Mouse (Mus musculus): ENCODE results near the gene Pbx1. TPM values are rescaled to one million over a fixed set of nuclear protein-coding genes. Genes with fewer than 3 reads are reported as not detected.
A peak's percentile ranks its signal among the peaks of the same experiment; 100 is the strongest.

Gene Pbx1
- polyA plus RNA-seq, 1 experiment from 2014 or later: 49.9 TPM

DNA sequence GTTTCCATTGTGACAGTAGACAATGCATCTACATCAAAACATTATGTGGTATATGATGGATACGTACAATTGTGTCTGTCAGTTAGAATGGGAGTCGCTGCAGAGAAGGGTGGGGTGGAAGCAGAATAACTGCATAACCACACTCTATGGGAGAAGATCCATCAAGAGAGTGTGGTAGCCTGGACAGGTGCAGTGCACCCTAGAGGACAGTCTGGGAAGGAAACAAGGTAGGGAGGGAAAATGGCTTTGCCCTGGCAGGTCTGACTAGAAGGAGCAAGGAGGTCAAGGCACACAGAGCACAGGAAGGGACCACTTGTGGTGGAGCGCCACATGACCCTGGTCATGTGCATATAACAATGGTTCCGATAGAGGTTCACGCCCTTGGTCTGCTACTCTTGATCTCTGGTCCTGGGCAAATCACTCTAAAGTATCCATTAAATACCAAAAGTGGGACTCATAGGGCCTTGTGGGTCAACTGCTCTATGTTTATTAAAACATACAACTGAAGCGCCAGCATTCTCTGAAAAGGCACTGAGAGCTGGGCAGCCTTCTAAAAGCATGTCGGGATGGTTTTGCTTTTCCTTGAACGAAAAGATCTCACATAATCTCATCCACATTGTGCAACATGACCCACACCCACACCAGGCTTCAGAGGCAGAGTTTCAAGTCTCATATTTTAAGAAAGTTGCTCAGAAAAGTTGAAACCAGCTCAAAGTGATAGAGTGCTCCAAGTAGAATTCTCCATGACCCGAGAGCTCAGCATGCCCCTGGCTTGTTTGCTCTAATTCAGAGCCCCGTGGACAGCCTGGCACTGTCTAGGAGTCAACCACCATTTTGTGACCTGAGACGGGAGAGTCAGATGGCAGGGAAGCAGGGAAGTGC is 200.3 kb downstream of the Pbx1 start:
- in situ Hi-C loops (cut with MboI; ENCODE audit: low pct_unique_long_range_greater_than_20kb): no loop called here
- DNase-seq (ENCODE audit: low read depth, low spot score) (no peak), ATAC-seq (no peak)
- TF ChIP-seq CTCF (IDR thresholded peaks at IDR 0.05): no peak
- H3K27me3 ChIP-seq: no peaks in the 10 kb centered on the region
- ChIA-PET POLR2A (no interaction called here), CTCF (interaction anchor here (1.5 kb wide), 1 partner anchor 18 kb away, joined by 4 read pairs; no protein-coding TSS in a partner anchor)

DNA sequence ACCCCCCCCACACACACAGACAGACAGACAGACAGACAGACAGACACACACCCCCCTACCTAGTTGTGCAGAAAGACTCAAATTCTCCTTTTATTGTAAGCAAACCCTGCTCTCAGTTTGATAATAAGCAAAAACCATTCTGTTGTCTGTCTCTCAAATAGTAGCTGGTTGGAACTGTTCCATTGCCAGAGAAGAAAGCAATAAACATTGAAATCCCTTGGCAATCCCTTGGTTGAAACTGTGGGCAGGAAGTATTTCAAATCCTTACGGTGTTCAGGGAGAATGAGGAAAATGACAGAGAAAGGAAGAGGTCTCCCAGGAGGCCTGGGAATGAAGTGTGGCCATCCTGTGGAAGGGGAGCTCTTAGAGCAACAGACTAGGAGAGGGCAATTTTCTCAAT is 201.2 kb downstream of the Pbx1 start:
- TF ChIP-seq CTCF (IDR thresholded peaks at IDR 0.05): no peak
- ATAC-seq (no peak), DNase-seq (ENCODE audit: low read depth, low spot score) (no peak)
- no peaks in the 10 kb centered on the region for H3K27me3 ChIP-seq
- in situ Hi-C loops (cut with MboI; ENCODE audit: low pct_unique_long_range_greater_than_20kb): no loop called here
- POLR2A ChIA-PET: interaction anchor here (0.6 to 1.1 kb wide), 2 partner anchors 10 to 15 kb away, joined by 3 read pairs; no protein-coding TSS in a partner anchor
- CTCF ChIA-PET: interaction anchor here (1.1 kb wide), 1 partner anchor 17 kb away, joined by 4 read pairs; no protein-coding TSS in a partner anchor

DNA sequence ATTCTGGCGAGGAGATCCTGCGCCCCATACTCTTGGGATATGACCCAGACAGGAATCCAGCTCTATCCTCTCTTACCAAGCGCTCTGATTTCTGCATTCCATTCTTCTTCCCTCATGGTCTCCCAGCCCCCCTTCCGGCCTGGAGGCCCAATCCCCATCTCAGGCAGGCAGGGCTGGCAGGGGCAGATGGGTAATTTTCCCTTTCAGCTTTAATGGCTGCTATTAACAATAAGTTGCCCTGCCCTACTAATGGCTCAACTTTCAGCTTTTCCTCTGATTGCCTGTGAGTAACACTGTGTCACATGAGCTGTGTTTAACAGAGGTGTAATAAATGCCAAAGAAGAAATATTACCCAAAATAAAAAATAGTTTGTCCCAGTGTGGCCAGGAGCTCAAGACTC is 201.9 kb downstream of the Pbx1 start:
- ATAC-seq: peak; percentile 71
- in situ Hi-C loops (cut with MboI; ENCODE audit: low pct_unique_long_range_greater_than_20kb): no loop called here

DNA sequence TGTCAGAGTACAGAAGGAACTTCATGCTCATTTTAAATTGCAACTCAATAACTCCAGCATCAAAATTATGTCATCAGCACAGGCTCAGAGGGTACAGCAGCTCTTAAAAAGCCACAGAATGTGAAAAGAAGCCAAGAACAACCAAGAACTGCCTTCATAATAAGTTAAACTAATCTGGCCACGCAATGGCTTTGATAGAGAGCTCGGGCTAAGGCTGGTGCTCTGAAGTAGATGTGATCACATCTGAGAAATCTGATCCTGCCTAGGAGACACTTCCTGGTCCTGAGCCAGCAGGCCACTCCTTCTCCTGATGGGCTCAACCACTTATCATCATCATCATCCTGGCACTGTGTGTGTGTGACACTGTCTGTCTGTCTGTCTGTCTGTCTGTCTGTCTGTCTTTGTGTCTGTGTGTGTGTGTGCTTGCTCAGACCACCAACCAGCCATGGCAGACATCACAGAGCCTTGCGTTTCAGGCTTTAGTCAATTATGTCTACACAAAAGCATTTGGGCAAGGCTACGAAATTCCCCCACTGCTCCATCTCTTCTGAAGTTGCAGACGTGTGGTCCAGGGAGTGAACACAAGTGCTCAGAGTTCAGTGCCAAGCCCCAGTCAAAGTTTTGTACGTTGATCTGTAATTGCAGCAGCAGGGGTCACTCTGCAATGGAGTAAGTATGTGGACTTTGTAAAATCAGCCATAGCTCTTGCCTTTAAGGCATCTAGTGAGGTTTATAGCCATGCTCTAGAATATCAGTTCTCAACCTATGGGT is 203.1 kb downstream of the Pbx1 start:
- ATAC-seq: no peak
- CTCF ChIA-PET: interaction anchor here (3.3 kb wide), 1 partner anchor 15 kb away, joined by 10 read pairs; no protein-coding TSS in a partner anchor
- in situ Hi-C loops (cut with MboI; ENCODE audit: low pct_unique_long_range_greater_than_20kb): no loop called here
- H3K27me3 ChIP-seq: no peaks in the 10 kb centered on the region
- TF ChIP-seq CTCF (IDR thresholded peaks at IDR 0.05): no peak
- no peak for DNase-seq (ENCODE audit: low read depth, low spot score)
- POLR2A ChIA-PET: no interaction called here

More for the DNA sequence above, 201.9 kb downstream of the Pbx1 start:
- ChIA-PET POLR2A (interaction anchor here (1.1 kb wide), 1 partner anchor 15 kb away, joined by 3 read pairs; no protein-coding TSS in a partner anchor), CTCF (interaction anchor here (1.1 kb wide), 1 partner anchor 16 kb away, joined by 4 read pairs; no protein-coding TSS in a partner anchor)
- no peak for DNase-seq (ENCODE audit: low read depth, low spot score)
- H3K27me3 ChIP-seq: no peaks in the 10 kb centered on the region
- TF ChIP-seq CTCF (IDR thresholded peaks at IDR 0.05): no peak

DNA sequence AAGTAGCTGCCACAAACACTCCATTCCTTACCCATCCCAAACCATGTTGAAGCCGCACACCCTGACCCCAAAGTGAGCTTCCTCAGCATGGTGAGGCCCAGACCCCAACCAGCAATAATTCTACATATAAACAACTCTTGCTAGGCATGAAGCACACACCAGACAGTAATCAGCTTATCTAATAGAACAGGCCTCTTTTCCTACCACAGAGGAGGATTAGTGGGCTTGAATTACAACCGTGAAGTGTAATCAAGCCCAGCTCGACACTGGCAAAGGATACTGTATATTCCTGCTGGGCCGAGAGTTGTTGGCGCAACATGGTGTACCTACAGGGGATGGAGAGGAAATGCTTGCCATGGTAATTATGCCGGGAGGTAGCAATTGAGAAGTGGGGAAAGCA is 205.9 kb downstream of the Pbx1 start:
- ATAC-seq (no peak), DNase-seq (ENCODE audit: low read depth, low spot score) (no peak)
- ChIA-PET POLR2A (no interaction called here), CTCF (interaction anchor here (1.3 to 3.3 kb wide), 2 partner anchors 12 to 20 kb away, joined by 3 to 10 read pairs; no protein-coding TSS in a partner anchor)
- no peaks in the 10 kb centered on the region for H3K27me3 ChIP-seq
- TF ChIP-seq CTCF (IDR thresholded peaks at IDR 0.05): no peak
- in situ Hi-C loops (cut with MboI; ENCODE audit: low pct_unique_long_range_greater_than_20kb): no loop called here

DNA sequence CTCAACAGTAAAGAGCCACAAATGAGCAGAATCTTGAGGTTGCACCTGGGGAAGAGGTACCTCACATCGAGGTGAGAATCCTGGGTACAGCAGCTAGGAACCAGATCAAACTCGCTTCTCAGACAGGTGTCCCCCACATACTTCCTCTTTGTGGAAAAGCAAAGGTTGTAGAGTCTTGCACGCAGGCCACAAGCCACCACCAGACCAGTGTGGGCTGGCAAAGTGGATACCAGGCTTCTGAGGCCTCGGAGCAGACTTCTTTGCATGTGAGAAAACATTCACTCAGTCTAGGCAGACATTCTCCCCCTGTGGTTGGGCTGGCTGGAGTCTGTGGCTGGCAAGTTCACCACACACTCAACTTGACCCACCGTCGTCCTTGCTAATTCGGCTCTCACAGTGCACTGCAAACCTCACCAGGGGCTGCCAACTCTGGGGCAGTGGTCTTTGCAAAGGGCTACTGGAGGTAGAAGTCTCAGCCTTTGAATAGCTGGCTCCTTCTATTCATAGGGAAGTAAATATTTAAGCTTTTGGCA is 206.4 kb downstream of the Pbx1 start:
- in situ Hi-C loops (cut with MboI; ENCODE audit: low pct_unique_long_range_greater_than_20kb): no loop called here
- ATAC-seq (no peak), DNase-seq (ENCODE audit: low read depth, low spot score) (no peak)
- no peak for TF ChIP-seq CTCF (IDR thresholded peaks at IDR 0.05)
- no peaks in the 10 kb centered on the region for H3K27me3 ChIP-seq
- ChIA-PET CTCF (interaction anchor here (1.0 to 3.3 kb wide), 4 partner anchors 11 to 55 kb away, joined by 3 to 10 read pairs (median 4); no protein-coding TSS in a partner anchor), POLR2A (no interaction called here)

DNA sequence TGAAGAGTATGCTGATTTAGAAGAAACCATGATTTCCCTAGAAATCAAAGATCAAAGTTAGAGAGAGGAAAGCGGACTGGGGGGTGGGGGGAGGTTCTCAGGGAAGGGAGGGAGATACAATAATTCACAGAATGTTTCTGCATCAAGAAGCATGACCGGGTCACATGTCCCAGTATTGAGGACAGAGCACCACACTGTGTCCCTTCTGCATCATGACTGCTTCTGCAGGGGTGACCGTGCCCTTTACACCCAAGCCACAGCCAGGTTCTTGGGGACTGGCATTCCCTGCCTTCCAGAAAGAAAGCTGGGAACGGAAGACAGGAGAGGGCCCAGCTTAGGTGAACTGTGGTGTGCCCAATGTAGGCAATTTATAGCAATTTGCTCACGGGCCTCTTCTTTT is 207.9 kb downstream of the Pbx1 start:
- TF ChIP-seq CTCF (IDR thresholded peaks at IDR 0.05): no peak
- no peaks in the 10 kb centered on the region for H3K27me3 ChIP-seq
- ATAC-seq (no peak), DNase-seq (ENCODE audit: low read depth, low spot score) (no peak)
- POLR2A ChIA-PET: no interaction called here
- in situ Hi-C loops (cut with MboI; ENCODE audit: low pct_unique_long_range_greater_than_20kb): no loop called here
- CTCF ChIA-PET: interaction anchor here (1.1 to 1.4 kb wide), 2 partner anchors 8 to 10 kb away, joined by 3 to 6 read pairs; no protein-coding TSS in a partner anchor

DNA sequence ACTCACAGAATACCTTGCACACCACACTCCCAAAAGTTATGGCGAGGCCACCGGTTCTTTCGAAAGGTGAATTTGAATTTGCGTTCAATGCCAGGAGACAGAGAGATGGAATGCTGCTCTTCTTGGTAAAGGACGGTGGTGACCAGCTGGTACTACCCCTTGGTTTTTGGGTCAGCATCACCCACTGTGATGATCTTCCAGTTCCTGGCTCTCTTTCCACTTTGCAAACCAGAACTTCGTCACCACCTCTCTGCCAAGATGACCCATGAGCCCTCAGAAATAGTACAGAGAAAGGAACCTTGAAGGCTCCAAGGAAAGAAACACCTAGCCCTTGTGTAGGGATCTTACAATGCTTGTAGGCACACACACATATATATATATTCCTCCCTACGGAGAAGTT is 209.3 kb downstream of the Pbx1 start:
- ChIA-PET CTCF (no interaction called here), POLR2A (no interaction called here)
- no peak for TF ChIP-seq CTCF (IDR thresholded peaks at IDR 0.05)
- no peak for ATAC-seq
- no peaks in the 10 kb centered on the region for H3K27me3 ChIP-seq
- DNase-seq (ENCODE audit: low read depth, low spot score): no peak
- in situ Hi-C loops (cut with MboI; ENCODE audit: low pct_unique_long_range_greater_than_20kb): no loop called here

DNA sequence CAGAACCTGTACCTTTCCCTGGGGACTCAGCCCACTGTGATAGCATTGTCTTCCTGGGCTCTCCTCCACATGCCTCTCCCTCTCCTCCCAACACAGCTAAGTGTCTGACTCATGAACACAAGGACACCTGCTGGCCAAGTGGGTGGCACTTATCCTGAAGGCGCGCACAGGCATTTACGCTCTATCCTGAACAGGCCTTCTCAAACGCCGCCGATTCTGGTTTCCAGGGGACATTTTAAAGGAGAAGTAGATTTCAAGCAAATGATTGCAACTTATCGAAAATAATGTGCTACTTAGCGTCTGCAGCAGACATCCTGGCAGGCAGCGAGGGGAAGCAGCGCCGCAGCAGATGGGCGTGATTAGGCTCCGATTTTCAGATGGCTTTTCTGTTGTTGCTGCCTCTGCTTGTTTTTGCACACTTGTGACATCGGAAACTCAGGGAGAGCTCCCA is 211.0 kb downstream of the Pbx1 start:
- POLR2A ChIA-PET: interaction anchor here (0.6 kb wide), 2 partner anchors 10 to 220 kb away, joined by 3 read pairs; no protein-coding TSS in a partner anchor
- no peak for DNase-seq (ENCODE audit: low read depth, low spot score)
- H3K27me3 ChIP-seq: no peaks in the 10 kb centered on the region
- TF ChIP-seq CTCF (IDR thresholded peaks at IDR 0.05): no peak
- no peak for ATAC-seq
- in situ Hi-C loops (cut with MboI; ENCODE audit: low pct_unique_long_range_greater_than_20kb): no loop called here
- CTCF ChIA-PET: interaction anchor here (2.3 kb wide), 1 partner anchor 21 kb away, joined by 6 read pairs; no protein-coding TSS in a partner anchor
